Mouse (Mus musculus) midbrain, embryonic 15.5 days (tissue): Measurements from ENCODE around the gene Kif6. TPM values are rescaled to one million over a fixed set of nuclear protein-coding genes. Genes with fewer than 3 reads are reported as not detected.

Experiments used
- ATAC-seq: fragments of 200-750 bp; cut with Nextera tagmentation; replicated peaks from 2 replicates; pipeline ENCODE4 v1.8.0; 2017; ENCODE audit warnings: moderate TSS enrichment
- H3K27ac ChIP-seq: fragments of 300-500 bp; sonication (generic); 2 replicates; pipeline ENCODE4 v1.5.1; 2015; ENCODE audit warnings: mild to moderate bottlenecking, inconsistent platforms
- H3K27me3 ChIP-seq: fragments of 300-500 bp; sonication (generic); replicated peaks from 2 replicates; pipeline ENCODE4 v1.6.1; 2015; ENCODE audit warnings: inconsistent platforms
- H3K36me3 ChIP-seq: fragments of 300-500 bp; sonication (generic); replicated peaks from 2 replicates; pipeline ENCODE4 v1.6.1; 2015; ENCODE audit warnings: inconsistent platforms
- H3K4me1 ChIP-seq: fragments of 300-500 bp; sonication (generic); 2 replicates; pipeline ENCODE4 v1.6.1; 2015; ENCODE audit warnings: inconsistent platforms
- H3K4me2 ChIP-seq: fragments of 300-500 bp; sonication (generic); 2 replicates; pipeline ENCODE4 v1.6.1; 2015; ENCODE audit warnings: inconsistent platforms, mild to moderate bottlenecking, moderate library complexity
- H3K4me3 ChIP-seq: fragments of 300-500 bp; sonication (generic); 2 replicates; pipeline ENCODE4 v1.5.1; 2015; ENCODE audit warnings: mild to moderate bottlenecking, inconsistent platforms
- H3K9ac ChIP-seq: fragments of 300-500 bp; sonication (generic); 2 replicates; pipeline ENCODE4 v1.6.1; 2015; ENCODE audit warnings: mild to moderate bottlenecking, inconsistent platforms
- H3K9me3 ChIP-seq: fragments of 300-500 bp; sonication (generic); 2 replicates; pipeline ENCODE4 v1.6.1; 2016; ENCODE audit warnings: inconsistent platforms
- WGBS: fragments of 180-500 bp; shearing (Covaris S2); methylation state at CpG from one replicate; pipeline ENCODE4 v1.1.7; 2015; ENCODE audit warnings: mixed read lengths; 5-methylcytosine and 5-hydroxymethylcytosine counted together
- polyA plus RNA-seq: library from polyadenylated mRNA; unstranded; fragments of >200 nt; fragmentation: Nextera tagmentation; extraction: Ambion mirVana; gene quantifications from 2 replicates; pipeline ENCODE4 v1.2.1, GENCODE M21; 2015

The Kif6 gene
- polyA plus RNA-seq, 1 experiment from 2014 or later, result 2.8 TPM

- H3K9me3 ChIP-seq, result no peaks in the 10 kb centered on the region
- 96% methylated on average over 2 of the region's 2 CpGs for WGBS
- no peak for ATAC-seq
- no peaks in the 10 kb centered on the region for H3K36me3 ChIP-seq
- H3K27me3 ChIP-seq, result no peaks in the 10 kb centered on the region
- H3K4me2 ChIP-seq, result no peak overlapping the region
- no peaks in the 10 kb centered on the region for H3K4me1 ChIP-seq
- no peak overlapping the region for H3K27ac ChIP-seq
- H3K9ac ChIP-seq, result no peak overlapping the region
- H3K4me3 ChIP-seq, result no peak overlapping the region
Observed at GRCm38 (mm10) chr17:49726206-49726605, 111.3 kb downstream of the Kif6 start.

DNA sequence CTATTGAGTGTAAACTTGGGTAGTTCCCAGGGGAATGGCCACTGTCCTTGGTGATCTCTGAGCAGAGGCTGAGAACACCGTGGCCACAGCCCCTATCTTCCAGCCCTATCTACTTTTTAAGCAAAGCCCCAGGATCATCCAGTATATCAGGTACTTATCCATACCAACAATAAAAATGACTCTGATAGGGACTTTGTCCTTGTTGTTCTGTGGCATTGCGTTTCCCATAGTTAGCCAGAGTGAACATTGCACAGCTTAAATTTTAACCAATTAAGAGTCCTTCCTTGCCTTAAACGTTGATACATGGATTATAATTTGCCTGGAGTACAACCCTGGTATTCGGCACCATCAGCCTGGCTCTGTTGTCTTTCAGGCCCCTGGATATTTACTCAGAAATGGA is 112.0 kb downstream of the Kif6 start:
- H3K27ac ChIP-seq, result no peak overlapping the region
- no peak overlapping the region for H3K4me3 ChIP-seq
- no peaks in the 10 kb centered on the region for H3K36me3 ChIP-seq
- 89% methylated on average over 4 of the region's 4 CpGs for WGBS
- H3K27me3 ChIP-seq, result no peaks in the 10 kb centered on the region
- ATAC-seq, result no peak
- no peaks in the 10 kb centered on the region for H3K4me1 ChIP-seq
- no peak overlapping the region for H3K9ac ChIP-seq
- no peak overlapping the region for H3K4me2 ChIP-seq
- no peaks in the 10 kb centered on the region for H3K9me3 ChIP-seq

DNA sequence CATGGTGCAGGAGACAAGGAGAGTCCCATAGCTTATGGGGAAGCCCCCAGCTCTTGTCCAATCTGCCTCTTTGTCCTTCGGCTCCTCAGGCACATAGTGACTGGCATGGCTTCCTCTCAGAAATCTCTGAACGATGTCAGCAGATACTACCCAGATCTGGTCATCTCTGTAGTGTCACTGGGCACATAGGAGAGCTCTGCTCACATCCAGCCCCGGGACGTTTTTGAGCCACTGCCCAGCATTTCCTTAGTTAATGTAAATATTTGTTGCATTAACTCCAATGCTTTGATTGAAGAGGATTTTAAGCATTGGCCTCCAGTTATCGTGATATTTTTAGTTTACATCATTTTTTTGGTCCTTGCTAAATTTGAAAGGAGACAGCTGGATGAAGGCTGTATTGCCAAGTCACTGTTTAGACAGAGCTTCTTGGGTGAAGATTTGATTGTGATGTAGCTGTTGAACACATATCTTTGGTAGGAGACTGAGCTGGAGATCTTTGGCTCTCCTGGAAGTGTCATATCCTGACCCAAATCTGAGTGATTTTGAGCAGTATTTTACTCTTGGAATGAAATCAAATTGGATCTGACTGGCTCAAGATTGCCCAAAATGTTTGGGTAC is 112.6 kb downstream of the Kif6 start:
- Histone ChIP-seq H3K4me2 (no peak overlapping the region), H3K4me3 (no peak overlapping the region), H3K9ac (no peak overlapping the region), H3K4me1 (no peaks in the 10 kb centered on the region), H3K9me3 (no peaks in the 10 kb centered on the region), H3K27me3 (no peaks in the 10 kb centered on the region), H3K27ac (no peak overlapping the region), H3K36me3 (no peaks in the 10 kb centered on the region)
- no peak for ATAC-seq
- 89% methylated on average over 5 of the region's 5 CpGs for WGBS

- H3K27ac ChIP-seq, result no peak overlapping the region
- no peaks in the 10 kb centered on the region for H3K9me3 ChIP-seq
- H3K4me3 ChIP-seq, result no peak overlapping the region
- H3K4me2 ChIP-seq, result no peak overlapping the region
- no peak for ATAC-seq
- H3K4me1 ChIP-seq, result no peaks in the 10 kb centered on the region
- H3K36me3 ChIP-seq, result no peaks in the 10 kb centered on the region
- WGBS, result 85% methylated on average over 1 of the region's 1 CpGs
- no peak overlapping the region for H3K9ac ChIP-seq
- H3K27me3 ChIP-seq, result no peaks in the 10 kb centered on the region
Observed at GRCm38 (mm10) chr17:49729856-49730255, 114.9 kb downstream of the Kif6 start.

- Histone ChIP-seq H3K27ac (no peak overlapping the region), H3K9me3 (no peaks in the 10 kb centered on the region), H3K4me3 (no peak overlapping the region), H3K9ac (no peak overlapping the region), H3K4me1 (no peaks in the 10 kb centered on the region), H3K36me3 (no peaks in the 10 kb centered on the region), H3K27me3 (no peaks in the 10 kb centered on the region), H3K4me2 (no peak overlapping the region)
- no peak for ATAC-seq
- WGBS, result 94% methylated on average over 8 of the region's 8 CpGs
Observed at GRCm38 (mm10) chr17:49732706-49733105, 117.8 kb downstream of the Kif6 start.

- H3K27me3 ChIP-seq, result no peaks in the 10 kb centered on the region
- no peak overlapping the region for H3K9ac ChIP-seq
- H3K4me1 ChIP-seq, result no peaks in the 10 kb centered on the region
- WGBS, result 86% methylated on average over 6 of the region's 6 CpGs
- H3K36me3 ChIP-seq, result no peaks in the 10 kb centered on the region
- H3K27ac ChIP-seq, result no peak overlapping the region
- no peaks in the 10 kb centered on the region for H3K9me3 ChIP-seq
- no peak overlapping the region for H3K4me3 ChIP-seq
- ATAC-seq, result no peak
- no peak overlapping the region for H3K4me2 ChIP-seq
Observed at GRCm38 (mm10) chr17:49734079-49734478, 119.1 kb downstream of the Kif6 start.

DNA sequence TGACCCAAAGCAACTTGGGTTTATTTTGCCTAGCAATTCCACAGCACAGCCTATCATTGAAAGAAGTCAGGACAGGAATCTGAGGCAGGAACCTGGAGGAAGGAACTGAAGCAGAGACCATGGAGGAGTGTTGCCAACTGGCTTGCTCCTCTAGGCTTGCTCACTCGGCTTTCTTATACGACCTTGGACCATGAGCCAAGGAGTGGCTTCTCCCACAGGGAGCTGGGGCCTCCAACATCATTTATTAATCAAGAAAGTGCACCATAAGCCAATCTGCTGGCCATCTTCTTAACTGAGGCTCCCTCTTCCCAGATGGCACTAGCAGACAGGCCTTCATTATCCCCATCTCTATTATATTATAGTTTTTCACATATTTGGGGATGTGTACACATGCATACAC is 119.8 kb downstream of the Kif6 start:
- Histone ChIP-seq H3K9ac (no peak overlapping the region), H3K36me3 (no peaks in the 10 kb centered on the region), H3K4me2 (no peak overlapping the region), H3K9me3 (no peaks in the 10 kb centered on the region), H3K27ac (no peak overlapping the region), H3K27me3 (no peaks in the 10 kb centered on the region), H3K4me3 (no peak overlapping the region), H3K4me1 (no peaks in the 10 kb centered on the region)
- WGBS, result 89% methylated on average over 2 of the region's 2 CpGs
- ATAC-seq, result no peak

- Histone ChIP-seq H3K27ac (no peak overlapping the region), H3K9me3 (no peaks in the 10 kb centered on the region), H3K36me3 (no peaks in the 10 kb centered on the region), H3K4me2 (no peak overlapping the region), H3K9ac (no peak overlapping the region), H3K4me3 (no peak overlapping the region), H3K4me1 (no peaks in the 10 kb centered on the region), H3K27me3 (no peaks in the 10 kb centered on the region)
- 74% methylated on average over 3 of the region's 3 CpGs for WGBS
- no peak for ATAC-seq
Observed at GRCm38 (mm10) chr17:49736364-49736763, 121.4 kb downstream of the Kif6 start.

GRCm38 (mm10) chr17:49737217-49737774 is 122.4 kb downstream of the Kif6 start:
- WGBS, result 97% methylated on average over 6 of the region's 6 CpGs
- Histone ChIP-seq H3K9ac (no peak overlapping the region), H3K4me2 (no peak overlapping the region), H3K27ac (no peak overlapping the region), H3K9me3 (no peaks in the 10 kb centered on the region), H3K27me3 (no peaks in the 10 kb centered on the region), H3K4me1 (no peaks in the 10 kb centered on the region), H3K36me3 (no peaks in the 10 kb centered on the region), H3K4me3 (no peak overlapping the region)
- ATAC-seq, result no peak

DNA sequence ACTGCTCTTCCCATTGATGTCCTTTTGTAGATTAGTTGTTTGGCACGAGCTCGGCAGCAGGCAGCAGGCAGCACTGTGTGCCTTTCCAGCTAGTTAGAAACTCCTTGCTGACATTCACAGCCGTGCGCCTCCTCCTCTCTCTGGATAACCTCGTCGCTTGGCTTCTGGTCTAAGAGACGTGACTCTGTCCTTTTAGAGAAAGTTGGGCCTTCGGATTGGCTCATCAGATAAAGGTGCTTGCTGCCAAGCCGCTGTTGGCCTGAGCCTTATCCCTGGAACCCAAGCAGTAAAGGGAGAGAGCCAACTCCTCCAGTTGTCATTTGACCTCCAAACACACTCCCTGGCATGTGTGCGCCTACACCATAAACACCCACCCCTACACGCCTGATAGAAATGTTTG is 123.4 kb downstream of the Kif6 start:
- Histone ChIP-seq H3K27me3 (no peaks in the 10 kb centered on the region), H3K36me3 (no peaks in the 10 kb centered on the region), H3K4me3 (no peak overlapping the region), H3K4me1 (0 out of 2 replicates have a peak, but pooled peaks cover 1% of the 10 kb centered on the region), H3K4me2 (no peak overlapping the region), H3K9me3 (no peaks in the 10 kb centered on the region), H3K9ac (no peak overlapping the region), H3K27ac (no peak overlapping the region)
- no peak for ATAC-seq
- WGBS, result 81% methylated on average over 11 of the region's 11 CpGs

GRCm38 (mm10) chr17:49739896-49740679 is 125.2 kb downstream of the Kif6 start:
- H3K27me3 ChIP-seq, result no peaks in the 10 kb centered on the region
- 90% methylated on average over 9 of the region's 9 CpGs for WGBS
- 0 out of 2 replicates have a peak, but pooled peaks cover 3% of the 10 kb centered on the region for H3K4me1 ChIP-seq
- H3K4me3 ChIP-seq, result no peak overlapping the region
- H3K4me2 ChIP-seq, result no peak overlapping the region
- H3K27ac ChIP-seq, result no peak overlapping the region
- no peaks in the 10 kb centered on the region for H3K36me3 ChIP-seq
- no peak for ATAC-seq
- no peak overlapping the region for H3K9ac ChIP-seq
- H3K9me3 ChIP-seq, result no peaks in the 10 kb centered on the region

DNA sequence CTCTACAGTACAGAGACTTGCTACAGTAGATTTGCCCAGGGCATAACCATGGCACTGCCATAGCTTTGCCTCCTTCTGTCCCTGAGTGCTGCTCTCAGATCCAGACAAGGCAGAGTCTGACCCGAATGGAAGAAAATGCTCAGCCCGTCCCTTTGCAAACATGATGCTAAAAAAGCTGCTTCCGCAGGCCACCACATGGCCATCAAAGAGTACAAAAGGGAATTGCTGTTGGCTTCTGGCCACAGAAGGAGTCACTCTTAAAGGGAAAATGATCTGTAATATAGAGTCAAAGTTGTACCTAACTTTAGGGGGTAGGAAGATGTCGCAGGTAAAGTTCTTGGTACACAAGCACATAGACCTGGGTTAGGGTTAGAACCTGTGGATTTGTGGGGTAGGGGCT is 126.2 kb downstream of the Kif6 start:
- 85% methylated on average over 4 of the region's 4 CpGs for WGBS
- no peak overlapping the region for H3K4me3 ChIP-seq

More for the DNA sequence above, 126.2 kb downstream of the Kif6 start:
- H3K9ac ChIP-seq, result no peak overlapping the region
- no peak for ATAC-seq
- H3K27me3 ChIP-seq, result no peaks in the 10 kb centered on the region
- no peak overlapping the region for H3K4me2 ChIP-seq
- no peaks in the 10 kb centered on the region for H3K36me3 ChIP-seq
- H3K4me1 ChIP-seq, result 0 out of 2 replicates have a peak, but pooled peaks cover 3% of the 10 kb centered on the region
- no peaks in the 10 kb centered on the region for H3K9me3 ChIP-seq
- H3K27ac ChIP-seq, result no peak overlapping the region
